Mouse (Mus musculus) liver, adult 2 months (tissue): ENCODE data around the gene Hoxb2.

ENCODE experiments used
- CTCF ChIP-seq: fragments of 200-500 bp; IDR thresholded peaks from 2 replicates; pipeline ENCODE4 v1.5.1; 2011; ENCODE audit warnings: low read depth, low read length, control low read depth
- POLR2A ChIP-seq: fragments of 200-500 bp; IDR thresholded peaks from 2 replicates; pipeline ENCODE4 v1.6.1; 2011; ENCODE audit warnings: low read length, control low read depth; ENCODE audit not compliant: insufficient read depth; ENCODE audit errors: extremely low read depth

- TF ChIP-seq CTCF (no peak), POLR2A (no peak)
These were observed 44.7 kb upstream of the Hoxb2 start for GRCm38 (mm10) chr11:96305505-96306182.
